Mouse (Mus musculus) E14TG2a.4 (cell line): ENCODE data around the gene Tex22.

Experiments used
- CTCF ChIP-seq: conservative IDR thresholded peaks from 2 replicates; pipeline ENCODE4 v1.5.1; 2014; ENCODE audit warnings: low read length
- NANOG ChIP-seq: IDR thresholded peaks from 2 replicates; pipeline ENCODE4 v1.6.1; 2014; ENCODE audit warnings: borderline replicate concordance, low read length, mixed read lengths
- POU5F1 ChIP-seq: IDR thresholded peaks from 2 replicates; pipeline ENCODE4 v1.6.1; 2014; ENCODE audit warnings: low read length, borderline replicate concordance

DNA sequence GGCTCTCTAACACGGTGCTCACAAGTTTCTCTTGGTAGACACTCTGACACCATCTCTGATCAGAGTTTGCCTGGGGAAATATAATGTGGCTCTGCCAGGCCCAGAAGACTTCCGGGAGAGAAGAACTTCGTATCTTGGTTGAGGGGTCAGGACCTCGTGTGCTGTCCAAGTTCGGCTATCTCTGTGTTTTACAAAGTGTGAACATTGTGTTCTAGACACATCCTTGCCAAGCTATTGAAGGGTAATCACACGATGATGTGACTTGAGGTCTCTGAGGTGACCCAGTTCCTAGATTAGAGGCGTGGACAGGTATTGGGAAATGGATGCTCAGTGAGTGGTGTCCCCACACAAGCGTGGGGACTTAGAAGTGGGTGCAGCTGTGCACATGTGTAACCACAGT, 18.2 kb upstream of the Tex22 start:
- TF ChIP-seq CTCF = no peak
- TF ChIP-seq POU5F1 = no peak
- no peak for TF ChIP-seq NANOG
